Mouse (Mus musculus) ES-Bruce4 (cell line): ENCODE measurements around the gene Slc48a1.

ENCODE experiments used
- CTCF ChIP-seq: IDR thresholded peaks from one replicate; pipeline ENCODE4 v1.8.1; 2011; ENCODE audit warnings: low read depth, low read length
- EP300 ChIP-seq: IDR thresholded peaks from 2 replicates; pipeline ENCODE4 v1.6.1; 2011; ENCODE audit warnings: low read depth, low read length; ENCODE audit not compliant: insufficient read depth
- POLR2A ChIP-seq: IDR thresholded peaks from one replicate; pipeline ENCODE4 v1.8.1; 2011; ENCODE audit warnings: low read length; ENCODE audit not compliant: insufficient read depth

GRCm38 (mm10) chr15:97750697-97751096 is 27.6 kb upstream of the Slc48a1 start:
- TF ChIP-seq POLR2A: no peak
- TF ChIP-seq EP300: no peak
- TF ChIP-seq CTCF: no peak
